Mouse (Mus musculus) MEL (cell line): ENCODE measurements around the gene Mmgt2. TPM values are rescaled to one million over a fixed set of nuclear protein-coding genes. Genes with fewer than 3 reads are reported as not detected.

Experiments
- BHLHE40 ChIP-seq: IDR thresholded peaks from 2 replicates; pipeline ENCODE4 v1.6.1; 2012; ENCODE audit warnings: low read depth, mild to moderate bottlenecking, inconsistent platforms, low read length, improper control_type of control experiment, borderline replicate concordance
- CHD1 ChIP-seq: IDR thresholded peaks from 2 replicates; pipeline ENCODE4 v1.6.1; 2012; ENCODE audit warnings: low read depth, mild to moderate bottlenecking, inconsistent platforms, low read length, improper control_type of control experiment
- E2F4 ChIP-seq: IDR thresholded peaks from 2 replicates; pipeline ENCODE4 v1.6.1; 2011; ENCODE audit warnings: low read depth, low read length, improper control_type of control experiment, borderline replicate concordance
- EP300 ChIP-seq, 2 experiments: IDR thresholded peaks; 2 replicates each; pipeline ENCODE4 v1.6.1; 2011; ENCODE audit warnings: improper control_type of control experiment in 2 of 2, low read length in 2 of 2, low read depth in 1 of 2, mild to moderate bottlenecking in 1 of 2
- ETS1 ChIP-seq: IDR thresholded peaks from 2 replicates; pipeline ENCODE4 v1.6.1; 2012; ENCODE audit warnings: low read depth, mild to moderate bottlenecking, inconsistent platforms, low read length, improper control_type of control experiment, moderate library complexity
- GATA1 ChIP-seq: IDR thresholded peaks from 2 replicates; pipeline ENCODE4 v1.6.1; 2011; ENCODE audit warnings: low read depth, low read length, improper control_type of control experiment
- HCFC1 ChIP-seq: IDR thresholded peaks from 2 replicates; pipeline ENCODE4 v1.6.1; 2012; ENCODE audit warnings: low read depth, mild to moderate bottlenecking, inconsistent platforms, low read length, improper control_type of control experiment, moderate library complexity
- JUND ChIP-seq: IDR thresholded peaks from 2 replicates; pipeline ENCODE4 v1.6.1; 2011; ENCODE audit warnings: low read depth, mild to moderate bottlenecking, improper control_type of control experiment, low read length
- KAT2A ChIP-seq: conservative IDR thresholded peaks from 2 replicates; pipeline ENCODE4 v1.6.1; 2012; ENCODE audit warnings: low read depth, low read length, improper control_type of control experiment, inconsistent platforms
- MAX ChIP-seq: IDR thresholded peaks from 2 replicates; pipeline ENCODE4 v1.6.1; 2011; ENCODE audit warnings: low read length, improper control_type of control experiment
- MEF2A ChIP-seq: IDR thresholded peaks from 2 replicates; pipeline ENCODE4 v1.6.1; 2014; ENCODE audit warnings: low read depth, mild to moderate bottlenecking, inconsistent platforms, low read length, improper control_type of control experiment; ENCODE audit not compliant: poor library complexity, insufficient replicate concordance, severe bottlenecking; ENCODE audit errors: extremely low read depth
- MXI1 ChIP-seq: IDR thresholded peaks from 2 replicates; pipeline ENCODE4 v1.6.1; 2011; ENCODE audit warnings: mild to moderate bottlenecking, low read depth, low read length, improper control_type of control experiment
- NELFE ChIP-seq: IDR thresholded peaks from 2 replicates; pipeline ENCODE4 v1.6.1; 2011; ENCODE audit warnings: low read depth, low read length, improper control_type of control experiment
- NRF1 ChIP-seq: IDR thresholded peaks from 2 replicates; pipeline ENCODE4 v1.6.1; 2014; ENCODE audit warnings: low read depth, mild to moderate bottlenecking, inconsistent platforms, low read length, improper control_type of control experiment, moderate library complexity; ENCODE audit not compliant: poor library complexity, insufficient read depth, severe bottlenecking
- POLR2AphosphoS2 ChIP-seq: IDR thresholded peaks from 2 replicates; pipeline ENCODE4 v1.6.1; 2011; ENCODE audit warnings: low read length, improper control_type of control experiment
- POLR2AphosphoS5 ChIP-seq: IDR thresholded peaks from 2 replicates; pipeline ENCODE4 v1.6.1; 2012; ENCODE audit warnings: low read depth, borderline replicate concordance, mild to moderate bottlenecking, inconsistent platforms, low read length, moderate library complexity, mixed read lengths
- RCOR1 ChIP-seq: IDR thresholded peaks from 2 replicates; pipeline ENCODE4 v1.6.1; 2012; ENCODE audit warnings: low read depth, mild to moderate bottlenecking, inconsistent platforms, low read length, improper control_type of control experiment
- SMC3 ChIP-seq: IDR thresholded peaks from 2 replicates; pipeline ENCODE4 v1.6.1; 2011; ENCODE audit warnings: low read depth, low read length, improper control_type of control experiment
- TAL1 ChIP-seq: IDR thresholded peaks from 2 replicates; pipeline ENCODE4 v1.6.1; 2012; ENCODE audit warnings: mild to moderate bottlenecking, inconsistent platforms, low read length, moderate library complexity, mixed read lengths
- TBP ChIP-seq: IDR thresholded peaks from 2 replicates; pipeline ENCODE4 v1.8.0; 2011; ENCODE audit warnings: low read depth, low read length, improper control_type of control experiment
- TCF12 ChIP-seq: IDR thresholded peaks from 2 replicates; pipeline ENCODE4 v1.6.1; 2014; ENCODE audit warnings: low read depth, mild to moderate bottlenecking, inconsistent platforms, low read length, improper control_type of control experiment, moderate library complexity
- UBTF ChIP-seq: IDR thresholded peaks from 2 replicates; pipeline ENCODE4 v1.6.1; 2012; ENCODE audit warnings: low read depth, mild to moderate bottlenecking, inconsistent platforms, low read length, improper control_type of control experiment, moderate library complexity, borderline replicate concordance; ENCODE audit not compliant: insufficient read depth
- USF1 ChIP-seq: IDR thresholded peaks from 2 replicates; pipeline ENCODE4 v1.6.1; 2014; ENCODE audit warnings: low read depth, mild to moderate bottlenecking, inconsistent platforms, low read length, improper control_type of control experiment, moderate library complexity
- ZC3H11A ChIP-seq: IDR thresholded peaks from 2 replicates; pipeline ENCODE4 v1.6.1; 2012; ENCODE audit warnings: low read depth, mild to moderate bottlenecking, inconsistent platforms, low read length, improper control_type of control experiment
- ZMIZ1 ChIP-seq: IDR thresholded peaks from 2 replicates; pipeline ENCODE4 v1.6.1; 2012; ENCODE audit warnings: low read depth, mild to moderate bottlenecking, inconsistent platforms, low read length, improper control_type of control experiment, moderate library complexity
- polyA plus RNA-seq, 2 experiments: library from polyadenylated mRNA; stranded (reverse) in 1 of 2; unstranded in 1 of 2; fragments of >175 nt in 1 of 2; fragments of >200 nt in 1 of 2; gene quantifications; 2 replicates each; pipeline versions ENCODE4 v1.2.1 to v1.2.4; 2012; ENCODE audit warnings: low replicate concordance in 2 of 2, low read depth in 1 of 2; ENCODE audit not compliant: insufficient read length in 2 of 2, insufficient read depth in 1 of 2, missing spikeins in 1 of 2
- total RNA-seq: library from RNA; depleted of rRNA; stranded (reverse); fragments of 300-350 nt; gene quantifications from 2 replicates; pipeline ENCODE4 v1.2.3, GENCODE M21; 2012

Mmgt2 gene
- total and polyA plus RNA-seq, 3 experiments, result 24.1 to 51.9 TPM; not detected in 1

DNA sequence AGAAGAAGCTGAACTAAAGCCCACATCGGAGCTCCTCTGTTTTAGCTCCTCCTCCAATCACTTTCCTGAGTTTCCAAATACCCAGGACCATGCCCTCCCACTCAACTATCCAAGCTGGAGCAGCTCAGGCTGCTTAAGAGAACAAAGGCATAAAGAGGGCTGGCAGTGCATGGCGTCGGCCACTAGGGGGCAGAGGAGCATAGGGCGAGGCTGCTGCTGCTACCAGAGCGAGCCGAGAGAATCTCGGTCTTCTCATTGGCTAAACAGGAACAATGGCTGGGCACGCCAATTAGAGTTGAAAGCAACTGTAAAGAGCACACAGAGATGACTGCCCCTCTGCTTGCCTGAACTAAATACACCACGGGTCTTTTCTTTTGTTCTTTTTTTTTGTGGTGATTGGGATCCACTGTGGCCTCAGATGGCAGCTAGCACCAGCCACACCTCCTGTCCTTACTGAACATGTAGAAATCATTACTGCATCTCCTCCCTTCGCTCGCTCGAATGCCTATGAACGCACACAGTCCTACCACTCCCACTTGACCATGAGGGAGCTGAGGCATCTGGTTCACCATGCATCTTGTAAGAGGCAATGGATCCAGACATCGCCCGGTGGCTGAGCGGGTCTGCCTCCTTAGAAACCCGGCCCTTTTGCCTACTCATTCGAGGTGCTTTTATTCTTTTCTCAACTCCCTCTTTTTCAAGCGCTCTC lies 34.7 kb upstream of the Mmgt2 start (continued):
- TF ChIP-seq CHD1 (no peak), TAL1 (no peak), KAT2A (no peak), NRF1 (no peak), E2F4 (no peak), UBTF (no peak), ZC3H11A (peak; percentile 99), MEF2A (no peak), GATA1 (no peak), NELFE (peak; percentile 14; the same call in 1 of the 2 replicates), MAX (no peak), TBP (0 out of 2 replicates have a peak, but pooled peaks have one; percentile 22), SMC3 (peak; percentile 100), POLR2AphosphoS2 (no peak), MXI1 (no peak), TCF12 (no peak), HCFC1 (0 out of 2 replicates have a peak, but pooled peaks have one; percentile 43), ETS1 (no peak), RCOR1 (0 out of 2 replicates have a peak, but pooled peaks have one; percentile 25), POLR2AphosphoS5 (no peak), ZMIZ1 (no peak), USF1 (no peak; the same call in 1 of the 2 replicates), EP300 (IDR thresholded peaks at IDR 0.05; ENCODE audit: low read depth in 1 of 2, low read length in 2 of 2) (no peak), JUND (no peak), BHLHE40 (0 out of 2 replicates have a peak, but pooled peaks have one; percentile 28)
